Mouse (Mus musculus): Measurements from ENCODE around the gene Lrrk1.

Lrrk1 gene

GRCm38 (mm10) chr7:66303922-66304660, 84.1 kb downstream of the Lrrk1 start:
- in situ Hi-C loops (cut with MboI, MseI), result loop anchor here (5.0 to 25.0 kb wide), 3 partner anchors 202 to 599 kb away; no protein-coding TSS in a partner anchor

- in situ Hi-C loops (cut with MboI, MseI), result loop anchor here (5.0 to 25.0 kb wide), 3 partner anchors 199 to 597 kb away; no protein-coding TSS in a partner anchor
These were observed 86.7 kb downstream of the Lrrk1 start for GRCm38 (mm10) chr7:66301486-66301885.

GRCm38 (mm10) chr7:66300680-66301079, 87.5 kb downstream of the Lrrk1 start:
- in situ Hi-C loops (cut with MboI, MseI), result loop anchor here (5.0 to 25.0 kb wide), 3 partner anchors 198 to 596 kb away; no protein-coding TSS in a partner anchor

- in situ Hi-C loops (cut with MboI, MseI), result no loop called here
These were observed 90.5 kb downstream of the Lrrk1 start for GRCm38 (mm10) chr7:66297656-66298021.

DNA sequence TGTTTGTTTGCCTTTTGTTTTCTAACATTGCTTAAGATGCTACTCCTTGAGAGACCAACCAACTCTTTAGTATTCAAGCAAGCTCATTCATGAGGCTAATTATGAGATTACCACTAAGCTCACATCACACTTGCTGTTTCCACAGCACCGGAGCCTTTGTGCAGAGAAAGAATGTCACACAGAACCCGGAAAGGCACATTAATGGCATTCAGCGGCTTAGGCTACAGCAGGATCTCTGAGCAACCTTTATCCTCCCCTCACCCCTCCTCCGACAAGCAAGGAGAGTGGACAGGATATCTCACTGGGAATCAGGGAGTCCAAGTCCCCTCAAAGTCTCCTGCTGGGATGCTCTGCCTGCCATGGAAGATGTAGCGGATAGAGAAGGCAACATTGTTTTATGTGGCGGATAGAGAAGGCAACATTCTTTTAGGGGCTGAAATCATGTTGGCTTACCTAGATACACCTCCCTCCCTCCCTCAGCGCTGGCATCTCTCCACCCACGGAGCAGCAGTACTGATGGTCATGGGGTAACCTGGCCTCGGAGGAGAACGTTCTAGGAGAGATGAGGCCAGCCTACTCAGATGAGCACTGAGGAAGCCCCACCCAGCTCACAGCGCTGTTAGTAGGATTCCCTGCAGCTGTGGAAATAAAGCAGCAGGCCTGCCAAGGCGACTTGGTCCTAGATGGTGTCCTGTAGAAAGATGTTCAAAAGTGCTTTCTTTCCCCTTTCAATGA, 91.1 kb downstream of the Lrrk1 start:
- in situ Hi-C loops (cut with MboI, MseI), result no loop called here

DNA sequence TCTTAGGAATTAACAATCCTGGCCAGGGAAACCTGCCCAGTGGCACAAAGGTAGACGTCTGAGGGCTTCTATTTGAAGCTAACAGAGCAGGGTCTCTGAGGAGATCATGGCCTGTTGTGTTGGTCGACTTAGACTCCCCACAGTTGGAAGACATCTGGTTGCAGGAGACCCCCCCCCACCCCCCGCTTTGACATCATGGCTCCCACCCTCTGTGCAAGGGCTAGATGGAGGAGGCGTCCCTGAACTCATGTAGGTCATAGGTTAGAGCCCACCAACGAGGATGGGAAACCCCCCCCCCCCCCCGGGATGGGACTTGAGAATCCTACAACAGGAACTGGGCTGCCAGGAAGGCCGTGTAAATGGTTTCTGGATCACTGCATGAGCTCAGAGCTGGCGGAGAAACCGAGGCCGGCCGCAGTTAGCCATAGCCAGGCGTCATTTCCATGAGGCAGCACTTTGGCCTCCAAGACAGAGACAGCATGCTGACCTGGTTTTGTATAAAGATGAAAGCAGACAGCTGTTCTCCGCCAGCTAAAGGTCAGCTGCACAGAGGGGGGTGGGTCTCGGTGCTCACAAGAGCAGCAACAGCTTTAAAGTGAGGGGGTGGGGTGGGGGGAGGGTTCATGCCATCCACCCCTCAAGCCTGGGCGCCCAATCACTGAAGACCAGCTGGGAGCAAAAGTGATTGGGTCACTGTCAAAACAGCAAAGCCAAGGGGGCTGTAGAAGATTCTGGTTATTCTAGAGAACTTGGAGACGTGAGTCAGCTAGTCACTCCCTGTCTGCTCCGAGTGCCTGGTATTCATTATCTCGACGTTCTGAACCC, 95.4 kb downstream of the Lrrk1 start:
- in situ Hi-C loops (cut with MboI, MseI), result no loop called here

GRCm38 (mm10) chr7:66292010-66292409, 96.1 kb downstream of the Lrrk1 start:
- in situ Hi-C loops (cut with MboI, MseI), result no loop called here

DNA sequence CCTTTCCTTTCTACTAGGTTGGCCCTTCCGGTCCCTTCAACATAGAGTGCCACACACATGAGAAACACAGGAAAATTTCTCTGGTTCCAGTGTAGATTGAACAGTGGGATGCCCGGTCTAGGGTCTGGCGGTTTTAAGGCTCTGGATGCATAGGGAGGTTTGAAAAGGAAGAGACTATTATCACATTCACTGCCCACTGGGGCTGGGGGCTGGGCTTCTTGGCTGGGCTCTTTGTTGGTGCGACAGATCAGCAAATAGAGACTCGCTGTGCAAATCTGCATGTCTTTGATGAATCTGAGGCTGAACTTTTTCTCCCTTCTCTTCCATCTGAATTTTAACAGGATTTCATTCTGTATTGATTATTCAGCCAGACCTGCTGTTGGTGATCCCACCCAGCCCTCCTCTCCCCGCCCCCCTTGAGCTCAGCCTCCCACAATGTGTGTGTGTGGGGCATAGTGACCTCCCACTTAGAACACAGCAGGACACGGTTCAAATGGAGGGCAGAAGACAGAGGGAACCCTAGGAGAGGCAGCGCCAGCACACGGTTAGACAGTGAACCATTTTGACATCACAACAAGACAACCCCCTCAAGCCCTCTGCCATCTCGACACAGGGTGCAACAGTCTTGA, 105.1 kb downstream of the Lrrk1 start:
- in situ Hi-C loops (cut with MboI, MseI), result no loop called here

DNA sequence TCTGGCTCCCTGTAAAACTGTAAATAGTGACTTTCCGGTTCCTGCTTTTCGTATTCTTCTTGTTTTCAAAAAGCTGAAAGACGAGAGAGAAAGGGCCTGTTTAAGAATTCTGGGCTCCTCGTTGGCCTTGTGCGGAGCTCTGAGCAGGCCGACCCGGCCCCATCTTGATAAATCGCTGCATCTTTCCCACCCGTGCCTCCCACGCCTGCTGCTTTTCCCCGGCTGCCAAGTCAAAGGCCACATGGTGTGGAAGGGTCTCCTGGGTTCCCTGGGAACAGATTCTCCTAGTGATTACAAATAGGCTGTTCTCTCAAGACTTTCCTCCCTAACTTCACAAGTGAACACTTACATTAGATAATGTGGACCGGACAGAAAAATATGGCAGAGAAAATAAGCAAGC, 105.9 kb downstream of the Lrrk1 start:
- in situ Hi-C loops (cut with MboI, MseI), result no loop called here

DNA sequence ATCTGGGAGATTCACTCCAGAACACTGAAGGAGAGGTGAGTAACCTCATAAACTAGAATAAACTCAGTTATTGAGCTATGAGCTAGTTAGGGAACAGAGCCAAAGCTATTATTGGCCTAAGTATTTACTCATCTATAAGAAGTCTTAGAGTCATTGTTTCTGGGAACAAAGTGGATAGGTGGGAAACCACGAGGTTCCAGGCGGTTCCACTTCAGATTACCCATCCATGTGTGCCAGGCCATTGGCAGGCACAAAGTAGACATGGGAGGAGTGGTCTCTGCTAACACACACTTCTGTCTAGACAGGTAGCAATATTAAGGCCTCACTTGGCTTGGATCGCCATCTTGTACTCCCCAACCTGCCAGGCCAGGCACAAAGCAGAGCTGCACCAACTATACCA, 110.1 kb downstream of the Lrrk1 start:
- in situ Hi-C loops (cut with MboI, MseI), result no loop called here

DNA sequence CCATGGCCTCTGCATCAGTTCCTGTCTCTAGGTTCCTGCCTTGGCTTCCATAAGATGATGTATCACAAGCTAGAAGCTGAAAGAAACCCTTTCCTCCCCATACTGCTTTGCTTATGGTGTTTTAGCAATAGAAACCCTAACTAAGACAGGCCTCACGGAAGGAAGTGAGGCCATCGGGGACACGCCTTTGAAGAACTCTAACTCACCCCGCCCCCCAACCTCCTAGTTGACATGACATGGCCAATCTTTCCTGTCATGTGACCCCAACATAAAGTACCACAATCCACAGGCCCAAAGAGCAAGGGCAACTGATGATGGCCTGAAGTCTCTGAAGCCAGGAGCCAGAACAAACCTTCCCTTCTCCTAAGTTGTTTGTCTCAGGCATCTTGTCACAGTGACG, 114.7 kb downstream of the Lrrk1 start:
- in situ Hi-C loops (cut with MboI, MseI), result no loop called here

GRCm38 (mm10) chr7:66271226-66271625, 116.9 kb downstream of the Lrrk1 start:
- in situ Hi-C loops (cut with MboI, MseI), result no loop called here

DNA sequence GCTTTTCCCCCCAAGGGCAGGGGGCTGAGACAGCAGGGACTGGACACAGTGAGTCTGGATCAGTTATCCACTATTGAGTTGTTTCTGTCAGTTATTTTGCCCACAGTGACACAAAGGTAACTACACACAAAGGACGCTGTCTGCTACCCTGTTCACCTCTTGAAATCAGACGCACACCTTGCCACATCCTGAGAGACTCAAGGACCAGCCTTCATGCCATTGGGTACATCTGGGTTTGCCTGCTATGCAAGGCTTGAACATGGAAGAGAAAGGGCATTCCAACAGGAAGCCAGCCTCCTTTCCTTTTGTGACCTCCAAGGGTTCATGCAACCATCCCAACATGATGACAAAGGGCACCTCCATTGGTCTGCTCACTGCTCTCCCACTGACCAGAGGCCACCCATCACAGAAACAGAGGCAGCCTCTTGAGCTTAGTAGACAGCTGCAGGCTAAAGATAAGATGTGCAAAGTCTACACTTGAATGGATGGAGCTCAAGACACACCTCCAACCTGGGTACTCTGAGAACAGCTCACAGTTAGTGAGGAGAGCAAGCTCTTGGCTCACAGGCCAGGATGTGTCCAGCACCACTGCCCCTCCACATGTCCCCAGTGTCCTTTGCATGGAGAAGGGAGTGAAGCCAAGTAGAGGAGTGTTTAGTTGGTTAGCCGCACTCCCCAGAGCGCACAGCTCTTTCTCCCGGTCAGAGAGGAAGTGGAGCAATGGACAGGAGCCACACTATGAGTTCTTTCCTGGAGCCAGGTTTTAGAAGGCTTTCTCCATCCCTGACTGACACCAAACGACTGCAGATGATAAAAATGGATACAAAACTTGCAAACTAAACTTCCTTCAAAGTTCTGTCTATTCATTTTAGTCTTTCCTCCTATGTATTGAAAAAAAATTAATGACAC, 121.0 kb downstream of the Lrrk1 start:
- in situ Hi-C loops (cut with MboI, MseI), result no loop called here

DNA sequence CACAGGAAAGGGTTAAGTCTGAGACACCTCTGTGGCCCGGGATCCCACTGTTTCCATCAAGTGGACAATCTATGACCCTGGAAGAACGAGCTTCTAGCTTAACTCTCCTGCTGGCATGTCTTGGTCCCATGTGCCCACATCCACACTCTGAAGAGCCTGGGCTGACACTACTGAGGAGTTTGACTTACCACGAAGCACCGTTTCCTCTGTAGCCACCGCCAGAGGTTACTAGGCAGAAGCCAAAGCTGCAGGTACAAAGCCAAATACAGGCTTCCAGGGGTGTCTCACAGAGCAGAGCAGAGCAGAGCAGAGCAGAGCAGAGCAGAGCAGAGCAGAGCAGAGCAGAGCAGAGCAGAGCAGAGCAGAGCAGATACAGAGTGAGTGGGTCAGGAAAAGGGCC, 124.7 kb downstream of the Lrrk1 start:
- in situ Hi-C loops (cut with MboI, MseI), result no loop called here

GRCm38 (mm10) chr7:66262570-66263156, 125.5 kb downstream of the Lrrk1 start:
- in situ Hi-C loops (cut with MboI, MseI), result no loop called here

DNA sequence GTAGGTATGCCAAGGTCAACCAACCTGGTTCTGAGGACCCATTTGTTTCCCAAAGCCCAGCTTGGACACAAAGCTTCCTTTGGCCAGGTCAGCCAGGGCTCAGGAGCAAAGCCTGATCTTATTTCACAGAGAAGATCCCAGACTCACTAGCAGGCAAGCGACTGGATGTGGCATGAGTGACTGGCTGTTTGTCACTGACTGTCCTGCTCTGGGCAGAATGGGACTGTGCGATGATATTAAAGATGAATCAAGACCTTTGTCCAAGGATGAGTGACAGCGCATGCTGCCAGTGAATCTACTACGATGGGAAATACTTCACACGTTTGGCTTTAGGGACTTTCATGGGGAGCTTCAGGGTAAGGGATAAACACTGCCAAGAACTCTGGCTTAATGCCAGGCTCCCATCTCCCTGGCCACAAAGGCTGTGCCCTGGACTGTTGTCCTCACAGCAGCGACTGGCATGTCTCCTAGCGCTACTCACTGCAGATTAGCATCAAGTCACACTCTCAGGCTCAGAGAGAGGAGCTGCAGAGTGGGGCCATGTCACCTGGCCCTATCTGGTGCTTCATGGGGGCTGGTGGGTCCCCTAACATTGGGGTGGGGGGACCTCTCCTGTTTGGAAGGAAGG, 127.3 kb downstream of the Lrrk1 start:
- in situ Hi-C loops (cut with MboI, MseI), result no loop called here

GRCm38 (mm10) chr7:66260295-66260694, 127.9 kb downstream of the Lrrk1 start:
- in situ Hi-C loops (cut with MboI, MseI), result no loop called here

DNA sequence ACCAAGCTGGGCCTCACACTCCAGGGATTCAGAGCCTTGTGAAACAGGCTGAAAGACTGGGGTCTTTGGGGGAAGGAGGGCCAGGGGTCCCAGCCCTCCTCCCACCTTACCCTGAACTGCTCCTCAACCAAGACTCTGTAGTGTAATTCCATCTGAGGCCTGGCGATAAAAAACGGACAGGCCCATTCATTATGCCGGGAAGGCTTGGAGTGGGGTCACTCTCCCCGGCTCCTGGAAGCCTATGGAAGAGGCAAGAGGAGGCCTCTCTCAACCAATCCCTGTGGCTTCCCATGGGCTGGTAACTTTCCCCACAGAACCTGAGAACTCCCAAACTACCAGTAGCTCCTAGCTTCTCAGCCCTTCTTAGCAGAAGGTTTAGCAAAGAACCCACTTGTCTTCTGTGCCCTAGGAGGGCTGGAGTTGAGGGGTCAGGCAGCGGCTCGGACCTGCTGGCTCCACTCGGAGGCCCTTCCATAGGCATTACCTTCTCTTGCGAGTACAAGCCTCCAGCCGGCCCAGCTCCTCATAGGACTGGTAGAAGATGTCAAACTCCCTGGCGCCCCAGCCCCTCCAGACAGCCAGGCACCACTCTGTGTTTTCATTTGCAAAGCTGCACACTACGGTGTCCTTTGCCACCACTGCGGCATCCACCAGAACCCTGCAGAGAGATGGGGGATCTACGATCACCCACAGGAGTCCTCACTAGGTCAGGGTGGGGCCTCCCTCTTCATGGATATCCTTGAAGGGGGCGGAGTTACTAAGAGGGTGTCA, 128.5 kb downstream of the Lrrk1 start:
- in situ Hi-C loops (cut with MboI, MseI), result loop anchor here in 1 of 2 experiments (5.0 kb wide), 1 partner anchor 157 kb away; no protein-coding TSS in a partner anchor

GRCm38 (mm10) chr7:66258997-66259396, 129.2 kb downstream of the Lrrk1 start:
- in situ Hi-C loops (cut with MboI, MseI), result loop anchor here in 1 of 2 experiments (5.0 kb wide), 1 partner anchor 157 kb away; no protein-coding TSS in a partner anchor

Measured in T-helper 17 cell (primary cell).